Mouse (Mus musculus) intestine, postnatal 0 days (tissue): ENCODE data around the gene Dnah14. TPM values are rescaled to one million over a fixed set of nuclear protein-coding genes. Genes with fewer than 3 reads are reported as not detected.

Experiments
- ATAC-seq: fragments of 200-750 bp; cut with Nextera tagmentation; 2 replicates; pipeline ENCODE4 v1.8.0; 2017; ENCODE audit warnings: mild to moderate bottlenecking, moderate TSS enrichment, moderate library complexity
- H3K27ac ChIP-seq: fragments of 300-500 bp; sonication (generic); 2 replicates; pipeline ENCODE4 v1.5.1; 2014; ENCODE audit warnings: mild to moderate bottlenecking, low read depth, low read length, moderate library complexity
- H3K27me3 ChIP-seq: fragments of 300-500 bp; sonication (generic); replicated peaks from 2 replicates; pipeline ENCODE4 v1.6.1; 2014; ENCODE audit warnings: low read length, mixed read lengths; ENCODE audit not compliant: control insufficient read depth, insufficient read depth
- H3K36me3 ChIP-seq: fragments of 300-500 bp; sonication (generic); 2 replicates; pipeline ENCODE4 v1.6.1; 2014; ENCODE audit warnings: mild to moderate bottlenecking, moderate library complexity; ENCODE audit not compliant: control insufficient read depth, insufficient read depth
- H3K4me1 ChIP-seq: fragments of 300-500 bp; sonication (generic); replicated peaks from 2 replicates; pipeline ENCODE4 v1.6.1; 2014; ENCODE audit warnings: antibody characterized with exemption, low read length, mixed read lengths; ENCODE audit not compliant: control insufficient read depth, insufficient read depth
- H3K4me2 ChIP-seq: fragments of 300-500 bp; sonication (generic); replicated peaks from 2 replicates; pipeline ENCODE4 v1.6.1; 2014; ENCODE audit warnings: low read depth, mild to moderate bottlenecking, moderate library complexity
- H3K4me3 ChIP-seq: fragments of 300-500 bp; sonication (generic); 2 replicates; pipeline ENCODE4 v1.5.1; 2014; ENCODE audit warnings: low read depth, low read length
- H3K9ac ChIP-seq: fragments of 300-500 bp; sonication (generic); 2 replicates; pipeline ENCODE4 v1.6.1; 2014; ENCODE audit warnings: mild to moderate bottlenecking, low read depth, low read length
- H3K9me3 ChIP-seq: fragments of 300-500 bp; sonication (generic); 2 replicates; pipeline ENCODE4 v1.6.1; 2016; ENCODE audit warnings: mixed run types; ENCODE audit not compliant: control insufficient read depth
- CTCF ChIP-seq: sonication (generic); IDR thresholded peaks from 2 replicates; pipeline ENCODE4 v1.5.1; 2016; ENCODE audit warnings: low read depth, mild to moderate bottlenecking, control low read depth, antibody characterized with exemption, moderate library complexity
- WGBS: fragments of 180-500 bp; shearing (Covaris S2); extraction: QIAGEN DNeasy Blood & Tissue Kit; methylation state at CpG from one replicate; pipeline ENCODE4 v1.1.7; 2014; 5-methylcytosine and 5-hydroxymethylcytosine counted together
- polyA plus RNA-seq: library from polyadenylated mRNA; unstranded; fragments of >200 nt; fragmentation: Nextera tagmentation; extraction: Ambion mirVana; gene quantifications from 2 replicates; pipeline ENCODE4 v1.2.1, GENCODE M21; 2015

The Dnah14 gene
- polyA plus RNA-seq, 1 experiment from 2014 or later: 1.2 TPM

DNA sequence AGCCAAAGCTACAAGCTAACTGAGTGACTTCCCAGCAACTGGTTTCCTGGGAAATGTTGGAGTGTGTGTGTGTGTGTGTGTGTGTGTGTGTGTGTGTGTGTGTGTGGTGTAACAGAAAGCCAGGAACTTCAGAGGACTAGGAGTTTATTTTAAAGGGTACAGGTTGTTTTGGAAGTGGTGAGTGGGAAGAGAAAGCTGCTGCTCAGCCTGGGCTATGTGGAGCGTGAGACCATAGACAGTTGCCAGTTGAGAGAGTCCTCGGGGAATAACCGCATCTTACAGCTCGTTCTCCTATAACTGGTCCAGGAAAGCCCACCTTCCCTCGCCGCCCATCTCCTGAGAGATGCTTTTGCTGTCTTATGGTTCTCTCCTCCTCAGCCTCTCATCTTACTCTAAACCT, 12.8 kb downstream of the Dnah14 start:
- no peaks in the 10 kb centered on the region for H3K36me3 ChIP-seq
- H3K4me1 ChIP-seq: no peaks in the 10 kb centered on the region
- no peak overlapping the region for H3K9ac ChIP-seq
- ATAC-seq: no peak
- no peak overlapping the region for H3K4me3 ChIP-seq
- no peak overlapping the region for H3K4me2 ChIP-seq
- H3K27me3 ChIP-seq: no peaks in the 10 kb centered on the region
- H3K27ac ChIP-seq: no peak overlapping the region
- WGBS: 81% methylated on average over 6 of the region's 6 CpGs
- no peaks in the 10 kb centered on the region for H3K9me3 ChIP-seq
- TF ChIP-seq CTCF: no peak

- Histone ChIP-seq H3K4me2 (no peak overlapping the region), H3K9ac (no peak overlapping the region), H3K36me3 (no peaks in the 10 kb centered on the region), H3K27ac (no peak overlapping the region), H3K4me1 (no peaks in the 10 kb centered on the region), H3K4me3 (no peak overlapping the region), H3K27me3 (no peaks in the 10 kb centered on the region), H3K9me3 (no peaks in the 10 kb centered on the region)
- no peak for ATAC-seq
- no peak for TF ChIP-seq CTCF
- WGBS: 70% methylated on average over 4 of the region's 4 CpGs
These were observed 23.0 kb downstream of the Dnah14 start for GRCm38 (mm10) chr1:181599376-181599775.

- Histone ChIP-seq H3K27me3 (0 out of 2 replicates have a peak, but pooled peaks cover 3% of the 10 kb centered on the region), H3K9me3 (no peaks in the 10 kb centered on the region), H3K4me2 (no peak overlapping the region), H3K4me3 (no peak overlapping the region), H3K36me3 (no peaks in the 10 kb centered on the region), H3K9ac (no peak overlapping the region), H3K4me1 (no peaks in the 10 kb centered on the region), H3K27ac (no peak overlapping the region)
- no peak for TF ChIP-seq CTCF
- 74% methylated on average over 3 of the region's 3 CpGs for WGBS
- no peak for ATAC-seq
These were observed 34.8 kb downstream of the Dnah14 start for GRCm38 (mm10) chr1:181611118-181611517.

- WGBS: 42% methylated on average over 11 of the region's 11 CpGs
- peak; percentile 95 for TF ChIP-seq CTCF
- 0 out of 2 replicates have a peak, but pooled peaks have one; percentile 51 for ATAC-seq
These were observed 39.6 kb downstream of the Dnah14 start for GRCm38 (mm10) chr1:181615866-181616491.

GRCm38 (mm10) chr1:181617332-181617731, 41.0 kb downstream of the Dnah14 start:
- no peak for ATAC-seq
- Histone ChIP-seq H3K27ac (no peak overlapping the region), H3K4me3 (no peak overlapping the region), H3K4me1 (no peaks in the 10 kb centered on the region), H3K36me3 (no peaks in the 10 kb centered on the region), H3K9me3 (no peaks in the 10 kb centered on the region), H3K4me2 (no peak overlapping the region), H3K9ac (no peak overlapping the region), H3K27me3 (peaks cover 3% of the 10 kb centered on the region; the same call in 1 of the 2 replicates)
- 57% methylated on average over 5 of the region's 5 CpGs for whole genome bisulfite sequencing
- TF ChIP-seq CTCF: peak; percentile 72

More at GRCm38 (mm10) chr1:181615866-181616491, 39.6 kb downstream of the Dnah14 start:
- Histone ChIP-seq H3K4me3 (no peak overlapping the region), H3K9ac (no peak overlapping the region), H3K27me3 (0 out of 2 replicates have a peak, but pooled peaks cover 3% of the 10 kb centered on the region), H3K27ac (no peak overlapping the region), H3K9me3 (no peaks in the 10 kb centered on the region), H3K4me2 (no peak overlapping the region), H3K36me3 (no peaks in the 10 kb centered on the region), H3K4me1 (no peaks in the 10 kb centered on the region)

GRCm38 (mm10) chr1:181623149-181623680, 46.9 kb downstream of the Dnah14 start:
- no peaks in the 10 kb centered on the region for H3K36me3 ChIP-seq
- no peaks in the 10 kb centered on the region for H3K4me1 ChIP-seq
- H3K27ac ChIP-seq: no peak overlapping the region
- H3K4me2 ChIP-seq: no peak overlapping the region
- no peaks in the 10 kb centered on the region for H3K9me3 ChIP-seq
- no peak overlapping the region for H3K4me3 ChIP-seq
- H3K27me3 ChIP-seq: peaks cover 2% of the 10 kb centered on the region; the same call in 1 of the 2 replicates
- peak; percentile 51; the same call in 1 of the 2 replicates for ATAC-seq
- no peak for TF ChIP-seq CTCF
- WGBS: 36% methylated on average over 6 of the region's 6 CpGs
- H3K9ac ChIP-seq: no peak overlapping the region
